Mouse (Mus musculus) forebrain, embryonic 14.5 days (tissue): Measurements from ENCODE around the gene Strn4. TPM values are rescaled to one million over a fixed set of nuclear protein-coding genes. Genes with fewer than 3 reads are reported as not detected.
A peak's percentile ranks its signal among the peaks of the same experiment; 100 is the strongest.

Experiments
- ATAC-seq: fragments of 200-750 bp; cut with Nextera tagmentation; 2 replicates; pipeline ENCODE4 v1.8.0; 2017; ENCODE audit warnings: mild to moderate bottlenecking, moderate library complexity
- DNase-seq: peaks from one replicate; pipeline ENCODE4 v3.0.0-alpha.2; 2015; ENCODE audit warnings: low spot score
- H3K27ac ChIP-seq: fragments of 300-500 bp; sonication (generic); 2 replicates; pipeline ENCODE4 v1.5.1; 2014; ENCODE audit warnings: low read depth, mild to moderate bottlenecking, control low read depth, low read length, moderate library complexity
- H3K27me3 ChIP-seq: fragments of 300-500 bp; sonication (generic); replicated peaks from 2 replicates; pipeline ENCODE4 v1.6.1; 2014; ENCODE audit warnings: low read length, control low read depth, mixed read lengths; ENCODE audit not compliant: control insufficient read depth, insufficient read depth
- H3K36me3 ChIP-seq: fragments of 300-500 bp; sonication (generic); 2 replicates; pipeline ENCODE4 v1.6.1; 2014; ENCODE audit warnings: low read length, control low read depth; ENCODE audit not compliant: control insufficient read depth, insufficient read depth
- H3K4me1 ChIP-seq: fragments of 300-500 bp; sonication (generic); 2 replicates; pipeline ENCODE4 v1.6.1; 2014; ENCODE audit warnings: antibody characterized with exemption, low read length, control low read depth; ENCODE audit not compliant: control insufficient read depth, insufficient read depth
- H3K4me2 ChIP-seq: fragments of 300-500 bp; sonication (generic); 2 replicates; pipeline ENCODE4 v1.6.1; 2014; ENCODE audit warnings: mild to moderate bottlenecking, control low read depth, low read length
- H3K4me3 ChIP-seq: fragments of 300-500 bp; sonication (generic); 2 replicates; pipeline ENCODE4 v1.5.1; 2014; ENCODE audit warnings: low read depth, low read length, control low read depth
- H3K9ac ChIP-seq: fragments of 300-500 bp; sonication (generic); 2 replicates; pipeline ENCODE4 v1.6.1; 2014; ENCODE audit warnings: mild to moderate bottlenecking, low read length, control low read depth, moderate library complexity
- H3K9me3 ChIP-seq: fragments of 300-500 bp; sonication (generic); replicated peaks from 2 replicates; pipeline ENCODE4 v1.6.1; 2016; ENCODE audit warnings: low read length, control low read depth, mixed read lengths; ENCODE audit not compliant: control insufficient read depth
- WGBS: fragments of 180-500 bp; shearing (Covaris S2); extraction: QIAGEN DNeasy Blood & Tissue Kit; methylation state at CpG from one replicate; pipeline ENCODE4 v1.1.7; 2014; 5-methylcytosine and 5-hydroxymethylcytosine counted together
- polyA plus RNA-seq: library from polyadenylated mRNA; unstranded; fragments of >200 nt; fragmentation: Nextera tagmentation; extraction: Ambion mirVana; gene quantifications from 2 replicates; pipeline ENCODE4 v1.2.1, GENCODE M21; 2014

Gene Strn4
- polyA plus RNA-seq, 1 experiment from 2014 or later = 175 TPM

DNA sequence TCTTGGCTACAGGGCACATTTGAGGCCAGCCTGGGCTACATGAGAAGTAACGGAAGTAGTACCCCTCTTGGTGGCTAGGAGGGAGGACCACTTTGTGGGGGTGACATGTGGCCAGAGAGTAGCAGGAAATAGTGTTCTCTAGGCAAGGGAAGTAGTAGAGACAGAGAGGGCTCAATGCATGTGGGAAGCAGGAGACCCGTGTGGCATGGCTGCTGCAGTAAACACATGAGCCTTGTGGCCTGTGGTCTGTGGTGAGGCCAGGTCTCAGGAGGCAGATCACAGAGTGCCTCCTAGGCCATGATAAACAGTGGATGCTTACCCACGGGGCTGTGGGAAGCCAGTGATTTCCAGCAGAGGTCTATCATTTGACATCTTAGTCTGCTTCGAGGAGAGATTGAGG is 11.6 kb downstream of the Strn4 start:
- DNase-seq (no peak), ATAC-seq (no peak)
- 87% methylated on average over 4 of the region's 4 CpGs for WGBS
- Histone ChIP-seq H3K9ac (no peak overlapping the region), H3K4me1 (no peaks in the 10 kb centered on the region), H3K27ac (no peak overlapping the region), H3K4me3 (no peak overlapping the region), H3K27me3 (no peaks in the 10 kb centered on the region), H3K36me3 (peaks cover 98% of the 10 kb centered on the region), H3K4me2 (no peak overlapping the region), H3K9me3 (no peaks in the 10 kb centered on the region)

DNA sequence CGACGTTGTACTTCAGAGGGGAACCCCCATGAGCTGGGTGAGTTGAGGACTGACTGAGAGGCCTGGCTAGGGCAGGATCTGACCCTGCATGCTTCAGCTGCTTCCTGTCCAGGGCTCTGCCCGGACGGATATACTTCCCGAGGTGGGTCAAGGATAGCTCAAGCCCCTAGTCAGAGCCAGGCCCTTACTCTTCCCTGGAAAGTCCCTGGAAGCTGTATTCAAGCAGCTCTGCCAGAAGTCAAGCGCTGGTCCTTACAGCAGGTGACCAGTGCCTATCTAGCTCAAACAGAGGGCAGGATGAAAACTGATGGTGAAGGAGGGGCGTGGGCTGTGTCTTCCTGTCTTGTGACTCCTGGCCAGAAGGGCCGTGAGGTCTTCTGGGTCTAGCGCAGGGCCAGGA is 14.8 kb downstream of the Strn4 start:
- no peak overlapping the region for H3K27ac ChIP-seq
- 92% methylated on average over 9 of the region's 9 CpGs for WGBS
- no peaks in the 10 kb centered on the region for H3K27me3 ChIP-seq
- ATAC-seq = no peak
- DNase-seq = no peak
- no peaks in the 10 kb centered on the region for H3K9me3 ChIP-seq
- H3K4me2 ChIP-seq = no peak overlapping the region
- H3K9ac ChIP-seq = no peak overlapping the region
- H3K36me3 ChIP-seq = peaks cover 100% of the 10 kb centered on the region
- no peaks in the 10 kb centered on the region for H3K4me1 ChIP-seq
- H3K4me3 ChIP-seq = no peak overlapping the region

GRCm38 (mm10) chr7:16837916-16838803 is 22.5 kb downstream of the Strn4 start:
- no peak for ATAC-seq
- Histone ChIP-seq H3K9me3 (no peaks in the 10 kb centered on the region), H3K4me2 (no peak overlapping the region), H3K4me1 (0 out of 2 replicates have a peak, but pooled peaks cover 2% of the 10 kb centered on the region), H3K27ac (no peak overlapping the region), H3K36me3 (peaks cover 76% of the 10 kb centered on the region), H3K27me3 (no peaks in the 10 kb centered on the region), H3K4me3 (no peak overlapping the region), H3K9ac (no peak overlapping the region)
- DNase-seq = no peak
- WGBS = 93% methylated on average over 18 of the region's 18 CpGs

- no peak for ATAC-seq
- H3K36me3 ChIP-seq = peaks cover 69% of the 10 kb centered on the region
Observed at GRCm38 (mm10) chr7:16838804-16839426, 23.2 kb downstream of the Strn4 start.

DNA sequence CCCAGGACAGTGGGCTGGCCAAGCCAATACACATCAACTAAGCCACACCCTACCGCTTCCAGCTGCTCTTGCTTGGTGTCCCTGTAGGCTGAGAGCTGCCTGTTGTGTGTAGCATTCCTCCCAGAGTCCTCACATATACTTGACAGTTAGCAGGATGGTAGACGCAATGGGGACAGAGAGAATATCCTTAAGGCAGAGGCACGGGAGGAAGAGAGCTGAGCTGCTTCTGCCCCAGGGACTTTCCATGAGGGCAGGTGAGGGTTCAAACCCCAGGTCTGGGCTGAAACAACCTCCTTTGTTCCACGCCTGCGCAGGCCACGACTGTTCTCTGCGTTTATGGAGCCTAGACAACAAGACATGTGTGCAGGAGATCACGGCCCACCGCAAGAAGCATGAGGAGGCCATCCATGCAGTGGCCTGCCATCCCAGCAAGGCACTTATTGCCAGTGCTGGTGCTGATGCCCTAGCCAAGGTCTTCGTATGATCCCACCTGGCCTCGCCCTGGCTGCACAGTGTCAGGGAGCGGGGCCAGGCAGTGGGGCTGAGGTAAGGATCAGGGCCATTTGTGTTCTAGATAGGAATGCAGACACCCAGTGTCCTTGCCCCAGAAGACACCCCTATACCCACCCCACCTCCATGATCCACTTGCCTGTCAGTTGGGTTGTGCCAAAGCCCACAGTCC is 23.9 kb downstream of the Strn4 start:
- DNase-seq (no peak), ATAC-seq (no peak)
- H3K36me3 ChIP-seq = peaks cover 62% of the 10 kb centered on the region
- H3K27ac ChIP-seq = no peak overlapping the region
- no peak overlapping the region for H3K9ac ChIP-seq
- no peaks in the 10 kb centered on the region for H3K27me3 ChIP-seq
- WGBS = 96% methylated on average over 12 of the region's 12 CpGs
- H3K4me2 ChIP-seq = no peak overlapping the region
- H3K4me3 ChIP-seq = no peak overlapping the region
- peaks cover 9% of the 10 kb centered on the region; the same call in 1 of the 2 replicates for H3K4me1 ChIP-seq
- H3K9me3 ChIP-seq = no peaks in the 10 kb centered on the region

More at GRCm38 (mm10) chr7:16838804-16839426, 23.2 kb downstream of the Strn4 start:
- DNase-seq = no peak
- Histone ChIP-seq H3K4me3 (no peak overlapping the region), H3K9me3 (no peaks in the 10 kb centered on the region), H3K4me2 (no peak overlapping the region), H3K4me1 (0 out of 2 replicates have a peak, but pooled peaks cover 5% of the 10 kb centered on the region), H3K27me3 (no peaks in the 10 kb centered on the region), H3K9ac (no peak overlapping the region), H3K27ac (no peak overlapping the region)
- 84% methylated on average over 6 of the region's 6 CpGs for WGBS

GRCm38 (mm10) chr7:16840109-16840491 is 24.4 kb downstream of the Strn4 start:
- Histone ChIP-seq H3K36me3 (peaks cover 57% of the 10 kb centered on the region), H3K4me1 (peaks cover 9% of the 10 kb centered on the region; the same call in 1 of the 2 replicates), H3K4me2 (no peak overlapping the region), H3K4me3 (no peak overlapping the region), H3K27ac (no peak overlapping the region), H3K9ac (no peak overlapping the region), H3K9me3 (no peaks in the 10 kb centered on the region), H3K27me3 (no peaks in the 10 kb centered on the region)
- ATAC-seq (no peak), DNase-seq (no peak)
- WGBS = 95% methylated on average over 2 of the region's 2 CpGs

DNA sequence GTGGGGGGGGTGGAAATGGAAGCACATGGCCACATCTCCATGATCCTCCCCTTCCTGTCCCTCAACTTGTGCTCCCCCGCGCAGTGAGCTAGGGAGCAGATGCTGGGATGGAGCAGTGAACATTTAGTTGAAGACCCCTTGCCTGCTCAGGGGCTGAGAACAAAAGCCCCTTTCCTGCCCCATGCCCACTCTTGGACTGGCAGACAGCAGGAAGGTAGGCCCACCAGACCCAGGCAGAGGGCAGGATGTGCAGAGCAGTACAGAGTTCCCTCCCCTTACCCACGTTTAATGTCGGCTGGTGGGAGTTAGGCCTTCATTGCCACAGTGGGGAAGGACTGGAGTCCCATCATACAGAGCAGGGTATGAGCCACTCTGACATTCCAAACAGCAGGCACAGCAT is 25.4 kb downstream of the Strn4 start:
- WGBS = 88% methylated on average over 4 of the region's 4 CpGs
- Histone ChIP-seq H3K4me1 (peaks cover 11% of the 10 kb centered on the region; the same call in 1 of the 2 replicates), H3K4me2 (no peak overlapping the region), H3K9me3 (no peaks in the 10 kb centered on the region), H3K36me3 (peaks cover 49% of the 10 kb centered on the region), H3K4me3 (no peak overlapping the region), H3K27me3 (no peaks in the 10 kb centered on the region), H3K27ac (no peak overlapping the region), H3K9ac (no peak overlapping the region)
- ATAC-seq (no peak), DNase-seq (no peak)

- ATAC-seq = no peak; the same call in 1 of the 2 replicates
- DNase-seq = no peak
- H3K9me3 ChIP-seq = no peaks in the 10 kb centered on the region
- H3K27ac ChIP-seq = peak overlapping the region; percentile 44; the same call in 1 of the 2 replicates
- H3K4me3 ChIP-seq = peak overlapping the region; percentile 53
- H3K9ac ChIP-seq = peak overlapping the region; percentile 68
- 52% methylated on average over 8 of the region's 11 CpGs for WGBS
- no peaks in the 10 kb centered on the region for H3K27me3 ChIP-seq
- peaks cover 45% of the 10 kb centered on the region for H3K36me3 ChIP-seq
- peaks cover 11% of the 10 kb centered on the region; the same call in 1 of the 2 replicates for H3K4me1 ChIP-seq
- peak overlapping the region; percentile 67 for H3K4me2 ChIP-seq
Observed at GRCm38 (mm10) chr7:16841561-16842560, 26.2 kb downstream of the Strn4 start.
